Mouse (Mus musculus) CH12.LX (cell line): ENCODE results near the gene Asic2.

Experiments used
- CTCF ChIP-seq, 2 experiments: IDR thresholded peaks in 1 of 2; conservative IDR thresholded peaks in 1 of 2; 2 replicates each; pipeline ENCODE4 v1.5.1; 2011 to 2012; ENCODE audit warnings: low read depth in 2 of 2, low read length in 2 of 2, improper control_type of control experiment in 1 of 2, inconsistent platforms in 1 of 2, mild to moderate bottlenecking in 1 of 2, moderate library complexity in 1 of 2
- KAT2A ChIP-seq: IDR thresholded peaks from 2 replicates; pipeline ENCODE4 v1.6.1; 2012; ENCODE audit warnings: low read length, improper control_type of control experiment, inconsistent platforms; ENCODE audit not compliant: insufficient replicate concordance
- MAX ChIP-seq: IDR thresholded peaks from 2 replicates; pipeline ENCODE4 v1.6.1; 2011; ENCODE audit warnings: low read length, improper control_type of control experiment

DNA sequence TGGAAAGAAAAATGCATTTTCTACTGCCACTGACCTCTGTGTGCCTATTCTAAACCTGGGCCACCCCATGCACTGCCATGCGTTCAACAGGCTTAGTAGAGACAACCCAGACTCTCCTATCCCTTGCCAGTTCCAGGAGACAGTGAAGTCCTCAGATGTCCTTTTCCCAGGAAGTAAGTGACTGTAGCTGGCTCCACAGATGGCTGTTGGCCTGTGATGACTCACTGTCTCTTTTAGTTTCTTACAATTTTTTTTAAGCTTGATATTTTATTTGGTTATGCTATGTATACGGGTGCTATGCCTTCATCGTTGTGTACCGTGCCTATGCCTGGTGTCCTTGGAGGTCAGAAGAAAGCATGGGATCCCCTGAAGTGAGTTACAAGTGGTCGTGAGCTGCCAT, 370.7 kb downstream of the Asic2 start:
- TF ChIP-seq KAT2A (no peak), MAX (no peak), CTCF (conservative IDR thresholded peaks at IDR 0.05 in 1 of 2, IDR thresholded peaks at IDR 0.05 in 1 of 2; ENCODE audit: low read depth in 2 of 2, low read length in 2 of 2) (no peak)
